Mouse (Mus musculus): ENCODE measurements around the gene Rnf167. TPM values are rescaled to one million over a fixed set of nuclear protein-coding genes. Genes with fewer than 3 reads are reported as not detected.

Gene Rnf167
- polyA plus RNA-seq, 1 experiment from 2014 or later: 104 TPM

- no peaks in the 10 kb centered on the region for H3K9me3 ChIP-seq (replicated peaks)
- no peaks in the 10 kb centered on the region for H3K36me3 ChIP-seq
- no peak for DNase-seq (ENCODE audit: low spot score)
- no peak overlapping the region for H3K27ac ChIP-seq
- H3K4me3 ChIP-seq: no peak overlapping the region
- 42% methylated on average over 7 of the region's 7 CpGs for WGBS
- 0 out of 2 replicates have a peak, but pooled peaks cover under 1% of the 10 kb centered on the region for H3K27me3 ChIP-seq (ENCODE audit: low read depth, poor library complexity, severe bottlenecking)
- H3K4me1 ChIP-seq: no peaks in the 10 kb centered on the region
Observed at GRCm38 (mm10) chr11:70621972-70622814, 24.8 kb upstream of the Rnf167 start.

GRCm38 (mm10) chr11:70623053-70623742, 23.8 kb upstream of the Rnf167 start:
- Histone ChIP-seq H3K4me1 (no peaks in the 10 kb centered on the region), H3K9me3 (replicated peaks) (no peaks in the 10 kb centered on the region), H3K4me3 (no peak overlapping the region), H3K27ac (no peak overlapping the region), H3K27me3 (ENCODE audit: low read depth, poor library complexity, severe bottlenecking) (no peaks in the 10 kb centered on the region), H3K36me3 (no peaks in the 10 kb centered on the region)
- WGBS: 84% methylated on average over 10 of the region's 10 CpGs
- no peak for DNase-seq (ENCODE audit: low spot score)

DNA sequence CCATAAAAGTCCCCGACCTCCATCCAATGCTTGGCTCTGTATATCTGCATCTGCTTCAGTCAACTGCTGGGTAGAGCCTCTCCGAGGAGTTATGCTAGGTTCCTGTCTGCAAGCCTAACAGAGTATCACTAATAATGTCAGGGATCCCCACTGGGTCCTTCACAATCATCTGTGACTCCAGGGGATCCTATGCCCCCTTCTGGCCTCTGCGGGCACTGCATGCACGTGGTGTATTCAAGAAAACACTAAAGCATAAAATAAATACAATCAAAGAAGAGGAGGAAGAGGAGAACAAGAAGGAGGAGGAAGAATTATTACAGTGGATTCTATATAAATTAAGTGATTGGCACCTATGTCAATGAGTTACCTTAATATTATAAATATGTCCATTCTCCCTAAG, 21.6 kb upstream of the Rnf167 start:
- H3K4me3 ChIP-seq: no peak overlapping the region
- peak; percentile 74 for DNase-seq (ENCODE audit: low spot score)
- H3K27ac ChIP-seq: no peak overlapping the region
- H3K27me3 ChIP-seq (ENCODE audit: low read depth, poor library complexity, severe bottlenecking): no peaks in the 10 kb centered on the region
- H3K9me3 ChIP-seq (replicated peaks): no peaks in the 10 kb centered on the region
- no peaks in the 10 kb centered on the region for H3K36me3 ChIP-seq
- 49% methylated on average over 4 of the region's 4 CpGs for WGBS
- no peaks in the 10 kb centered on the region for H3K4me1 ChIP-seq

DNA sequence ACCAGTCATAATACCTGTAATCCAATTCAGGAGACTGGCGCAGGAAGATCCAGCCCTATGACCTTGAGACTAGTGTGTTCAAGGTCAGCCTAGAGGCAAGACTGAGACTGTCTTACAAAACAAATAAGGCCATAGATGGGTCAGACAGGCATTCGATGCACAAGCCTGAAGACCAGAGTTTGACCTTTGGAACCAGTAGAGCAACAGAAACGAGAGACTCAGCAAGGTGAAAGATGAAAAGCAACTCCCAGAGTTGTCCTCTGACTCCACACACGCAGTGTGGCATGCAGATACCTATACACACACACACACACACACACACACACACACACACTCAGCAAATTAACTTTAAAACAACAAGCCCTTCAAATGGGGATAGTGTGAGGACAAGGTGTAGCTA, 20.2 kb upstream of the Rnf167 start:
- 77% methylated on average over 4 of the region's 4 CpGs for WGBS

GRCm38 (mm10) chr11:70628431-70628830, 18.6 kb upstream of the Rnf167 start:
- no peak overlapping the region for H3K4me3 ChIP-seq
- no peaks in the 10 kb centered on the region for H3K4me1 ChIP-seq
- H3K36me3 ChIP-seq: no peaks in the 10 kb centered on the region
- DNase-seq (ENCODE audit: low spot score): no peak
- H3K9me3 ChIP-seq (replicated peaks): no peaks in the 10 kb centered on the region
- 77% methylated on average over 2 of the region's 2 CpGs for WGBS
- H3K27me3 ChIP-seq (ENCODE audit: low read depth, poor library complexity, severe bottlenecking): no peaks in the 10 kb centered on the region
- no peak overlapping the region for H3K27ac ChIP-seq

More for the DNA sequence above, 20.2 kb upstream of the Rnf167 start:
- no peak overlapping the region for H3K4me3 ChIP-seq
- DNase-seq (ENCODE audit: low spot score): no peak
- no peaks in the 10 kb centered on the region for H3K4me1 ChIP-seq
- no peaks in the 10 kb centered on the region for H3K36me3 ChIP-seq
- H3K27ac ChIP-seq: no peak overlapping the region
- H3K27me3 ChIP-seq (ENCODE audit: low read depth, poor library complexity, severe bottlenecking): no peaks in the 10 kb centered on the region
- H3K9me3 ChIP-seq (replicated peaks): no peaks in the 10 kb centered on the region

DNA sequence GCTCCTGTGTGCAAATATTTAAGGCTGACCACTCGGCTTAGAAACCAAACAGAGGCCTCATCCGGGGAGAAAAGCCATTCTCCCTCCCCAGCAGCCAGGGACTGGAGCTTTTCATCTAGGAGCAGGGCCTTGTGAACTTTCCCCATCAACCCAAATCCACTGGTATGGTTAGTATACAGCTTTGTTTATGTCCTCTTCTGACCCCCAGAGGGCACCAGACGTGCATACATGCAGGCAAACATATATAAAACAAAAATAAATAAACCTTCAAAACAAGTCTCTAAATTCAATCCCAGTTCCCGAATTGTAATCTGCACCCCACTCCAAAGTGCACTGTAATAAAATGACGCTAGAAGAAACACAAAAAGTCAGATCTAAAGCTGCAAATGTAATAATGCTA, 17.5 kb upstream of the Rnf167 start:
- no peaks in the 10 kb centered on the region for H3K27me3 ChIP-seq (ENCODE audit: low read depth, poor library complexity, severe bottlenecking)
- DNase-seq (ENCODE audit: low spot score): no peak
- no peaks in the 10 kb centered on the region for H3K4me1 ChIP-seq
- WGBS: 57% methylated on average over 5 of the region's 5 CpGs
- no peak overlapping the region for H3K27ac ChIP-seq
- H3K9me3 ChIP-seq (replicated peaks): no peaks in the 10 kb centered on the region
- no peaks in the 10 kb centered on the region for H3K36me3 ChIP-seq
- no peak overlapping the region for H3K4me3 ChIP-seq

DNA sequence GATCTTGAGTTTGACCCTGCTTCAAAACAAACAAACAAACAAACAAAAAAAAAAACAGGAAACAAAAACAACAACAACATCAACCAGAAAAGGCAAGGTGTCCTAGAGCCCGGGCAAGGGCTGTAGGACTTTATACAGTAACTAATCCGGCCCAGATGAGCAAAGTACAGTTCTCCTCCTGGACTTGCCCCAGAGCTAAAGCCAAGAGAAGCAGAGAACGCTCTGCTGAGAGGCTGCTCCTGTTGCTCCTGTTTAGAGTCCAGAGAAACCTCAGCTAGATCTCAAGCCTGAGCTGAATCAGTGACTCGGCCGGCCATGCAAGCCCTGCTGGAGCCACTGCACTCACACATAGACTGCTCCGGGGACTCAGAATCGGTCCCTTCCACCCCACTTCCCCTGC, 16.9 kb upstream of the Rnf167 start:
- DNase-seq (ENCODE audit: low spot score): no peak
- Histone ChIP-seq H3K36me3 (no peaks in the 10 kb centered on the region), H3K27me3 (ENCODE audit: low read depth, poor library complexity, severe bottlenecking) (no peaks in the 10 kb centered on the region), H3K4me3 (no peak overlapping the region), H3K4me1 (no peaks in the 10 kb centered on the region), H3K9me3 (replicated peaks) (no peaks in the 10 kb centered on the region), H3K27ac (no peak overlapping the region)
- WGBS: 70% methylated on average over 7 of the region's 7 CpGs

DNA sequence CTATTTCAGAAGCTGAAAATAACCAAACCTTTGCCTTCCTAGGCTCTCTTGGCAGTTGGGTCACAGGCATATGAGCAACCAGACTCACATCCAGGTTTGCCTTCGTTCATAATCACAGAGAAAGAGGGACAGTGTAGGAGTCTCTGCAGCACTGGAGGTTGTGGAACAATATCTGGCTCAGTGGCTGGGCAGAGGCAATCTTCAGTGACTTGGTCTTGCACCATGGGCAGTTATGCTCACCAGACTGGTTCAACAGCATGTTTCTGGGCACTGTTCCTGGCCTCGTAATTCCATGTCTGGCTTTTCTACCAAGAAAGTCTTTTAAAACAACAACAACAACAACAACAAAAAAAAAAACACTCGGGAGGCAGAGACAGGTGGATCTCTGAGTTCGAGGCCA, 11.4 kb upstream of the Rnf167 start:
- 82% methylated on average over 4 of the region's 4 CpGs for WGBS
- no peak overlapping the region for H3K27ac ChIP-seq
- no peaks in the 10 kb centered on the region for H3K4me1 ChIP-seq
- DNase-seq (ENCODE audit: low spot score): no peak
- H3K36me3 ChIP-seq: no peaks in the 10 kb centered on the region
- no peak overlapping the region for H3K4me3 ChIP-seq
- H3K27me3 ChIP-seq (ENCODE audit: low read depth, poor library complexity, severe bottlenecking): no peaks in the 10 kb centered on the region
- H3K9me3 ChIP-seq (replicated peaks): no peaks in the 10 kb centered on the region

DNA sequence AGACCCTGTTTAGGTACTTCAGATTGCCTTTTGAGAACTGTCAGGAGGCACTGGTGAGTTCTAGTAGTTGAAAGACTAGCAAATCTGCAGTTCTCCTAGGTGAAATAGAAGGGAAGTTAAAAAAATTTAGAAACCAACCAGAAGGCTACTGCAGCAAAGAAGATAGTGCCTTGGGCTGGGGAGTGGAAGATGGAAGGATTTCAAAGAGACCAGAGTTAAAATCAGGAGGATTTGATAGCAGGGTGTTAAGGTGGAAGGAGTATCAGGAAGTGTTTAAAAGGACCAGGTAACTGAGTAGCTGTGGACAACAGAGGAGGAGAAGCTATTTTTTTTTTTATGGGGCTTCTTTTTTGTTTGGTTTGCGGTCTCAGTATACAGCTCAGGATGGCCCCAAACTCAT, 9.3 kb upstream of the Rnf167 start:
- WGBS: 100% methylated on average over 1 of the region's 1 CpGs
- Histone ChIP-seq H3K4me1 (no peaks in the 10 kb centered on the region), H3K9me3 (replicated peaks) (no peaks in the 10 kb centered on the region), H3K4me3 (no peak overlapping the region), H3K27me3 (ENCODE audit: low read depth, poor library complexity, severe bottlenecking) (no peaks in the 10 kb centered on the region), H3K36me3 (peaks cover 3% of the 10 kb centered on the region), H3K27ac (no peak overlapping the region)
- DNase-seq (ENCODE audit: low spot score): no peak

- H3K4me1 ChIP-seq: no peaks in the 10 kb centered on the region
- no peak overlapping the region for H3K27ac ChIP-seq
- H3K36me3 ChIP-seq: peaks cover 8% of the 10 kb centered on the region
Observed at GRCm38 (mm10) chr11:70638293-70638692, 8.7 kb upstream of the Rnf167 start.

GRCm38 (mm10) chr11:70638714-70639278, 8.2 kb upstream of the Rnf167 start, which contains the start of gene Gp1ba:
Gene Gp1ba (plus strand): TSS chr11:70639122.
- H3K4me1 ChIP-seq: no peaks in the 10 kb centered on the region
- no peaks in the 10 kb centered on the region for H3K27me3 ChIP-seq (ENCODE audit: low read depth, poor library complexity, severe bottlenecking)
- H3K36me3 ChIP-seq: peaks cover 13% of the 10 kb centered on the region
- WGBS: 44% methylated on average over 5 of the region's 5 CpGs
- H3K9me3 ChIP-seq (replicated peaks): no peaks in the 10 kb centered on the region
- H3K4me3 ChIP-seq: no peak within 1 kb of the TSS
- DNase-seq (ENCODE audit: low spot score): no peak
- H3K27ac ChIP-seq: no peak within 1 kb of the TSS

More at GRCm38 (mm10) chr11:70638293-70638692, 8.7 kb upstream of the Rnf167 start:
- no peak overlapping the region for H3K4me3 ChIP-seq
- H3K27me3 ChIP-seq (ENCODE audit: low read depth, poor library complexity, severe bottlenecking): no peaks in the 10 kb centered on the region
- WGBS: 89% methylated on average over 1 of the region's 1 CpGs
- no peak for DNase-seq (ENCODE audit: low spot score)
- H3K9me3 ChIP-seq (replicated peaks): no peaks in the 10 kb centered on the region

DNA sequence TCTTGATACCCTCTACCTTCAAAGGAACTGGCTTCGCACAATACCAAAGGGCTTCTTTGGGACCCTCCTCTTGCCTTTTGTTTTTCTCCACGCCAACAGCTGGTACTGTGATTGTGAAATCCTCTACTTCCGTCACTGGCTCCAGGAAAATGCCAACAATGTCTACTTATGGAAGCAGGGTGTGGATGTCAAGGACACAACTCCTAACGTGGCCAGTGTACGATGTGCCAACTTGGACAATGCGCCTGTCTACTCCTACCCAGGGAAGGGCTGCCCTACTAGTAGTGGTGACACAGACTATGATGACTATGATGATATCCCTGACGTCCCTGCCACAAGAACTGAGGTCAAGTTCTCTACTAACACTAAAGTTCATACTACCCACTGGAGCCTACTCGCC, 7.1 kb upstream of the Rnf167 start:
- no peak for DNase-seq (ENCODE audit: low spot score)
- 87% methylated on average over 8 of the region's 8 CpGs for WGBS
- H3K9me3 ChIP-seq (replicated peaks): no peaks in the 10 kb centered on the region
- H3K36me3 ChIP-seq: peaks cover 25% of the 10 kb centered on the region
- no peak overlapping the region for H3K4me3 ChIP-seq
- H3K4me1 ChIP-seq: 0 out of 2 replicates have a peak, but pooled peaks cover 2% of the 10 kb centered on the region
- no peaks in the 10 kb centered on the region for H3K27me3 ChIP-seq (ENCODE audit: low read depth, poor library complexity, severe bottlenecking)
- H3K27ac ChIP-seq: no peak overlapping the region

DNA sequence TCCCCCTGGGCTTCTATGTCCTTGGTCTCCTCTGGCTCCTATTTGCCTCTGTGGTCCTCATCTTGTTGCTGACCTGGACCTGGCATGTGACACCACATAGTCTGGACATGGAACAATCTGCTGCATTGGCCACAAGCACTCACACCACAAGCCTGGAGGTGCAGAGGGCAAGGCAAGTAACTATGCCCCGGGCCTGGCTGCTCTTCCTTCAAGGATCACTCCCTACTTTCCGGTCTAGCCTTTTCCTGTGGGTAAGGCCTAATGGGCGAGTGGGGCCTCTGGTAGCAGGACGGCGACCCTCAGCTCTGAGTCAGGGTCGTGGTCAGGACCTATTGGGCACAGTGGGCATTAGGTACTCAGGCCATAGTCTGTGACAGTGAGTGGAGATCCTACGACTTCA, 5.8 kb upstream of the Rnf167 start:
- no peaks in the 10 kb centered on the region for H3K27me3 ChIP-seq (ENCODE audit: low read depth, poor library complexity, severe bottlenecking)
- H3K27ac ChIP-seq: no peak overlapping the region
- no peaks in the 10 kb centered on the region for H3K9me3 ChIP-seq (replicated peaks)
- H3K36me3 ChIP-seq: peaks cover 35% of the 10 kb centered on the region
- peaks cover 15% of the 10 kb centered on the region for H3K4me1 ChIP-seq
- 75% methylated on average over 7 of the region's 7 CpGs for WGBS
- no peak for DNase-seq (ENCODE audit: low spot score)
- no peak overlapping the region for H3K4me3 ChIP-seq
